Mouse (Mus musculus) C2C12 (cell line): Measurements from ENCODE around the gene Nap1l4. TPM values are rescaled to one million over a fixed set of nuclear protein-coding genes. Genes with fewer than 3 reads are reported as not detected.

Experiments
- H3K27me3 ChIP-seq: one replicate; pipeline ENCODE4 v1.6.1; 2011; ENCODE audit not compliant: control insufficient read depth, insufficient read depth, insufficient read length
- H3K36me3 ChIP-seq: one replicate; pipeline ENCODE4 v1.6.1; 2011; ENCODE audit not compliant: control insufficient read depth, insufficient read depth
- H3K4me3 ChIP-seq: one replicate; pipeline ENCODE4 v1.5.1; 2011; ENCODE audit warnings: mild to moderate bottlenecking, control low read depth; ENCODE audit not compliant: poor library complexity, insufficient read depth, severe bottlenecking
- H3K79me2 ChIP-seq: one replicate; pipeline ENCODE4 v1.6.1; 2011; ENCODE audit not compliant: control insufficient read depth, insufficient read depth
- H3K79me3 ChIP-seq: one replicate; pipeline ENCODE4 v1.6.1; 2011; ENCODE audit warnings: low read depth, control low read depth
- H3ac ChIP-seq: one replicate; pipeline ENCODE3; 2011; ENCODE audit warnings: low read depth; ENCODE audit not compliant: control insufficient read depth, insufficient read length
- CEBPB ChIP-seq: IDR thresholded peaks from one replicate; pipeline ENCODE4 v1.6.1; 2011; ENCODE audit warnings: low read depth, mild to moderate bottlenecking, control low read depth, moderate library complexity
- CTCF ChIP-seq: IDR thresholded peaks from one replicate; pipeline ENCODE4 v1.5.1; 2011; ENCODE audit not compliant: control insufficient read depth, insufficient read depth, insufficient read length
- FOSL1 ChIP-seq: IDR thresholded peaks from one replicate; pipeline ENCODE4 v1.8.0; 2011; ENCODE audit warnings: mild to moderate bottlenecking, low read length; ENCODE audit not compliant: poor library complexity, insufficient read depth, severe bottlenecking
- MAX ChIP-seq: IDR thresholded peaks from one replicate; pipeline ENCODE4 v1.6.1; 2011; ENCODE audit warnings: mild to moderate bottlenecking, control low read depth
- MYOD1 ChIP-seq: IDR thresholded peaks from one replicate; pipeline ENCODE4 v1.6.1; 2011; ENCODE audit warnings: low read depth; ENCODE audit not compliant: control insufficient read depth, insufficient read length
- MYOG ChIP-seq: IDR thresholded peaks from one replicate; pipeline ENCODE4 v1.6.1; 2011; ENCODE audit not compliant: control insufficient read depth, insufficient read length; ENCODE audit errors: extremely low read depth
- USF1 ChIP-seq: IDR thresholded peaks from one replicate; pipeline ENCODE4 v1.6.1; 2011; ENCODE audit warnings: low read depth, mild to moderate bottlenecking, control low read depth, moderate library complexity
- polyA plus RNA-seq: library from polyadenylated mRNA; unstranded; fragments of >200 nt; fragmentation: generic; extraction: Trizol; gene quantifications from one replicate; pipeline ENCODE4 v1.2.1, GENCODE M21; 2012; ENCODE audit warnings: missing spikeins

Nap1l4 gene
- polyA plus RNA-seq, 1 experiment: 112 TPM

- H3ac ChIP-seq: no peak overlapping the region
- H3K79me3 ChIP-seq: no peaks in the 10 kb centered on the region
- H3K27me3 ChIP-seq: peaks cover 41% of the 10 kb centered on the region
- TF ChIP-seq MYOD1 (no peak), USF1 (no peak)
- no peaks in the 10 kb centered on the region for H3K36me3 ChIP-seq
- no peaks in the 10 kb centered on the region for H3K79me2 ChIP-seq
- no peak overlapping the region for H3K4me3 ChIP-seq
Measured at GRCm38 (mm10) chr7:143501643-143502417, 47.1 kb downstream of the Nap1l4 start.

GRCm38 (mm10) chr7:143500912-143501311 is 48.0 kb downstream of the Nap1l4 start:
- peaks cover 41% of the 10 kb centered on the region for H3K27me3 ChIP-seq
- H3K79me3 ChIP-seq: no peaks in the 10 kb centered on the region
- no peaks in the 10 kb centered on the region for H3K36me3 ChIP-seq
- H3K4me3 ChIP-seq: no peak overlapping the region
- no peak overlapping the region for H3ac ChIP-seq
- H3K79me2 ChIP-seq: no peaks in the 10 kb centered on the region
- TF ChIP-seq MYOG: no peak
- TF ChIP-seq USF1: no peak
- no peak for TF ChIP-seq MYOD1
- no peak for TF ChIP-seq CTCF
- TF ChIP-seq MAX: no peak
- no peak for TF ChIP-seq FOSL1
- no peak for TF ChIP-seq CEBPB

GRCm38 (mm10) chr7:143498584-143498983 is 50.3 kb downstream of the Nap1l4 start:
- no peak overlapping the region for H3K4me3 ChIP-seq
- H3K79me2 ChIP-seq: no peaks in the 10 kb centered on the region
- H3K79me3 ChIP-seq: no peaks in the 10 kb centered on the region
- peaks cover 49% of the 10 kb centered on the region for H3K27me3 ChIP-seq
- TF ChIP-seq USF1 (no peak), CEBPB (no peak), MYOG (no peak), CTCF (no peak), FOSL1 (no peak), MYOD1 (no peak), MAX (no peak)
- no peaks in the 10 kb centered on the region for H3K36me3 ChIP-seq
- no peak overlapping the region for H3ac ChIP-seq

- Histone ChIP-seq H3K79me3 (no peaks in the 10 kb centered on the region), H3K36me3 (no peaks in the 10 kb centered on the region), H3K4me3 (no peak overlapping the region), H3ac (no peak overlapping the region), H3K27me3 (peaks cover 55% of the 10 kb centered on the region), H3K79me2 (no peaks in the 10 kb centered on the region)
- no peak for TF ChIP-seq CEBPB
Measured at GRCm38 (mm10) chr7:143495104-143495961, 53.6 kb downstream of the Nap1l4 start.

- Histone ChIP-seq H3K27me3 (peaks cover 57% of the 10 kb centered on the region), H3K79me2 (no peaks in the 10 kb centered on the region), H3K79me3 (no peaks in the 10 kb centered on the region), H3ac (no peak overlapping the region), H3K36me3 (no peaks in the 10 kb centered on the region), H3K4me3 (no peak overlapping the region)
- TF ChIP-seq CTCF (no peak), CEBPB (no peak), USF1 (no peak), FOSL1 (no peak), MYOD1 (no peak), MAX (no peak), MYOG (no peak)
Measured at GRCm38 (mm10) chr7:143493616-143494126, 55.2 kb downstream of the Nap1l4 start.
